Mouse (Mus musculus) midbrain, embryonic 12.5 days (tissue): ENCODE data around the gene Cops4. TPM values are rescaled to one million over a fixed set of nuclear protein-coding genes. Genes with fewer than 3 reads are reported as not detected.

Experiments used
- ATAC-seq: fragments of 200-750 bp; cut with Nextera tagmentation; 2 replicates; pipeline ENCODE4 v1.8.0; 2017; ENCODE audit warnings: low read depth, moderate TSS enrichment, moderate library complexity; ENCODE audit not compliant: low FRiP score
- H3K27ac ChIP-seq: fragments of 300-500 bp; sonication (generic); replicated peaks from 2 replicates; pipeline ENCODE4 v1.5.1; 2016; ENCODE audit warnings: mild to moderate bottlenecking
- H3K27me3 ChIP-seq: fragments of 300-500 bp; sonication (generic); 2 replicates; pipeline ENCODE4 v1.6.1; 2016; ENCODE audit warnings: mild to moderate bottlenecking
- H3K36me3 ChIP-seq: fragments of 300-500 bp; sonication (generic); 2 replicates; pipeline ENCODE4 v1.6.1; 2016
- H3K4me1 ChIP-seq: fragments of 300-500 bp; sonication (generic); 2 replicates; pipeline ENCODE4 v1.6.1; 2016
- H3K4me2 ChIP-seq: fragments of 300-500 bp; sonication (generic); replicated peaks from 2 replicates; pipeline ENCODE4 v1.6.1; 2016; ENCODE audit warnings: mild to moderate bottlenecking, moderate library complexity
- H3K4me3 ChIP-seq: fragments of 300-500 bp; sonication (generic); 2 replicates; pipeline ENCODE4 v1.5.1; 2016; ENCODE audit warnings: mild to moderate bottlenecking
- H3K9ac ChIP-seq: fragments of 300-500 bp; sonication (generic); replicated peaks from 2 replicates; pipeline ENCODE4 v1.6.1; 2016; ENCODE audit warnings: mild to moderate bottlenecking, moderate library complexity
- H3K9me3 ChIP-seq: fragments of 300-500 bp; sonication (generic); 2 replicates; pipeline ENCODE4 v1.6.1; 2016; ENCODE audit warnings: mild to moderate bottlenecking
- WGBS: fragments of 180-500 bp; shearing (Covaris S2); methylation state at CpG from one replicate; pipeline ENCODE4 v1.1.7; 2016; 5-methylcytosine and 5-hydroxymethylcytosine counted together
- polyA plus RNA-seq: library from polyadenylated mRNA; unstranded; fragments of >200 nt; fragmentation: Nextera tagmentation; extraction: Ambion mirVana; gene quantifications from 2 replicates; pipeline ENCODE4 v1.2.1, GENCODE M21; 2016

Gene Cops4
- polyA plus RNA-seq, 1 experiment from 2014 or later = 203 TPM

DNA sequence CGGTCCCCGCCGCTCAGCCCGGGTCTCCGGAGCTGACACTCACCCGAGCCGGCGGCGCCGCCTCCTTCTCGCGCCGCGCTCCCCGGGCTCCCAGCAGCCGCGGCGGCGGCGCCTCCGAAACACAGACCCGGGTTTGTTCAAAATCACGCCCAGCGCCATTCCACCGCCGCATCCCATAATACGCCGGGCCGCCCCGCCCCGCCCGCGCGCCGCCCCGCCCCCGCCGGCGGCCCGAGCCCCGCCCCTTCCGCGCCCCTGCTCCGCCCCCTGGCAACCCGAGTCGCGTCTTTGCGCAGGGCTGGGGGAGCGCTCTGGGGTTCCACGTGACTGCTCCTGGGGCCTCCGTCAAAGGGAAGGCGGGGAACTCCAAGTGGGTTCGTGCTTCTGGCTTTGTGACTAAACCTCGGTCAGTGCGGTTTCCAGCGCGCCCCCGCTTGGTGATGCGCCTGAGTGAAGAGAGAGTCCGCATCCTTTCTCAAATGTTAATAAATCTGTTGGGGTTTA is 17.6 kb upstream of the Cops4 start, which contains the start of gene Lin54:
Gene Lin54, minus strand, starts transcription at position 182 of the 504 bp plus-strand sequence.
- Histone ChIP-seq H3K4me3 (peak within 1 kb of the TSS; percentile 73), H3K4me2 (peak within 1 kb of the TSS; percentile 92), H3K36me3 (no peaks in the 10 kb centered on the region), H3K9me3 (no peaks in the 10 kb centered on the region), H3K27me3 (no peaks in the 10 kb centered on the region), H3K27ac (peak within 1 kb of the TSS; percentile 76), H3K4me1 (peaks cover 17% of the 10 kb centered on the region), H3K9ac (peak within 1 kb of the TSS; percentile 63)
- ATAC-seq = peak; percentile 95
- WGBS = under 1% methylated on average over 58 of the region's 60 CpGs

DNA sequence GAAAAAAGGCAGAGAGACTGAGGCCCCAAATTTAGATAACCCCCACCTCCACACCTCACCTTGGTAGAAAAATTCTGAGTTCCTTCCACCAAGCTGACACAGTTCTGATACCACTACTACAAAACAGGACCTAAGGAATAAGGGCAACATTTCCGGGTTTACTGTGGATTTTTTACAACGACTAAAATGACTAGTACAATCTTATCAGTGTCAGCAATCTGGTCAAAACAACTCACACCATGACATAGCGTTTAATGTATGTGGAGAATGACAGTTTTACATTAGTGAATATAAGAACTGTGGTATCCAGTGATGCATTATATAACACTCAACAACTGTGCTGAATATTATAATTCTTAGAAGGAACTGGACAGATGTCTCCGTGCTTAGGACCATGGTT is 16.8 kb upstream of the Cops4 start:
- Histone ChIP-seq H3K9ac (no peak overlapping the region; the same call in 1 of the 2 replicates), H3K27ac (peak overlapping the region; percentile 63; the same call in 1 of the 2 replicates), H3K4me3 (peak overlapping the region; percentile 73; the same call in 1 of the 2 replicates), H3K4me2 (peak overlapping the region; percentile 92), H3K27me3 (no peaks in the 10 kb centered on the region), H3K36me3 (no peaks in the 10 kb centered on the region), H3K9me3 (no peaks in the 10 kb centered on the region), H3K4me1 (peaks cover 17% of the 10 kb centered on the region)
- ATAC-seq = no peak
- WGBS = 87% methylated on average over 4 of the region's 4 CpGs

DNA sequence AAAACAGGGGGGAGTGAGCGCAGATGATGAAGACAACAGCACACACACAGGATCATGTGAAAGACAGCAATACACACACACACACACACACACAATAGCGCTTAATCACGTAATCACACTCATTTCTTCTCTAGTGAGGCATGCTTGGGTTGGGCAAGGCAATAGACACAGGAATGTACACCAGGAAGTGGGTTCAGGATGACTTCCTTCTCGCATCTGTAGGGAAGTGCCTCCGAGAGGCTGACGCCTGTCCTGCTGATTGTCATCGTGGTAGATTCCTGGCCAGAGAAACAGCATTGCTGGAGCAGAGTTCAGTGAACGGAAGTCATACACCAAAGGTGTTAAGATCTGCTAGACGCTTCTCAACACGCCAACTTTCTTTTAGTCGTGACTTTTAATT is 8.9 kb upstream of the Cops4 start:
- no peaks in the 10 kb centered on the region for H3K36me3 ChIP-seq
- no peak for ATAC-seq
- WGBS = 80% methylated on average over 11 of the region's 11 CpGs

DNA sequence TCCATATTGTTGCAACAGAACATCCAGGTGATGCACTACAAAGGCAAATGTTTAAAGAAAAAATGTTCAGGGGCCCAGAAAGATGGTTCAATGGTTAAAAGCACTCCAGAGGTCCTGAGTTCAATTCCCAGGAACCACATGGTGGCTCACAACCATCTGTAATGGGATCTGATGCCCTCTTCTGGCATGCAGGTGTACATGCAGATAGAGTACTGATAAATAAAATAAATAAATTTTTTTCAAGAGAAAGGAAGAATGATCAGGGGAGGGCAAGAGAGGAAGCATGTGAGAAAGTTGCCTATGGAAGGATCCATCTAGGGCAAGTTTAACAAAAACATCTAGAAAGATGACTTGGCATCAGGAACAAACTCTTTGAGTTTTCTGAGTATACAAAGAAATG is 5.5 kb upstream of the Cops4 start:
- no peak overlapping the region for H3K9ac ChIP-seq
- no peaks in the 10 kb centered on the region for H3K36me3 ChIP-seq
- 0 out of 2 replicates have a peak, but pooled peaks cover 6% of the 10 kb centered on the region for H3K27me3 ChIP-seq
- H3K4me1 ChIP-seq = peaks cover 3% of the 10 kb centered on the region
- H3K9me3 ChIP-seq = no peaks in the 10 kb centered on the region
- no peak overlapping the region for H3K27ac ChIP-seq
- no peak overlapping the region for H3K4me2 ChIP-seq
- no peak overlapping the region for H3K4me3 ChIP-seq
- no peak for ATAC-seq

More for the DNA sequence above, 8.9 kb upstream of the Cops4 start:
- no peak overlapping the region for H3K4me3 ChIP-seq
- no peaks in the 10 kb centered on the region for H3K4me1 ChIP-seq
- H3K27me3 ChIP-seq = 0 out of 2 replicates have a peak, but pooled peaks cover 6% of the 10 kb centered on the region
- H3K27ac ChIP-seq = no peak overlapping the region
- H3K9me3 ChIP-seq = no peaks in the 10 kb centered on the region
- H3K4me2 ChIP-seq = no peak overlapping the region
- no peak overlapping the region for H3K9ac ChIP-seq

DNA sequence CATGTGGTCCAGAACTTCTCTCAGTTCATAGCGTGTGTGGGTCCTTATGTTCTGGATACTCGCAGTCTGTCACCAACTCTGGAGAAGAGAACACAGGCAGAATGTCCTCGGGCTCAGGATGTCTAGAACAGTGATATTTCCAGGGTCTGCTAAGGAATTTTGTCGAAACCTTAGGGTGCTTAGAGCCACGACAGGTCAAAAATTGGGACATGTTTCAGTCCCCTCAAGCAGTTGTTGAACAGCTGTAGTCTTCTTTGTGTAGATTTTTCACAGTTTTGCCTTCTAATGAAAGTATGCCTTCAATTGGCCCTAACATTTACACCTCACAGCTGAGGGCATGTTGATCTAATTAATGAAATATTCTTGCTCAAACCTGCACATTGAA is 910 bp downstream of the Cops4 start:
- H3K27me3 ChIP-seq = 0 out of 2 replicates have a peak, but pooled peaks cover 3% of the 10 kb centered on the region
- no peak for ATAC-seq
- H3K36me3 ChIP-seq = peaks cover 6% of the 10 kb centered on the region; the same call in 1 of the 2 replicates
- H3K9me3 ChIP-seq = no peaks in the 10 kb centered on the region
- H3K4me1 ChIP-seq = peaks cover 18% of the 10 kb centered on the region
- peak overlapping the region; percentile 87 for H3K9ac ChIP-seq
- peak overlapping the region; percentile 74; the same call in 1 of the 2 replicates for H3K27ac ChIP-seq
- WGBS = 10% methylated on average over 5 of the region's 5 CpGs
- peak overlapping the region; percentile 87 for H3K4me3 ChIP-seq
- peak overlapping the region; percentile 84 for H3K4me2 ChIP-seq

DNA sequence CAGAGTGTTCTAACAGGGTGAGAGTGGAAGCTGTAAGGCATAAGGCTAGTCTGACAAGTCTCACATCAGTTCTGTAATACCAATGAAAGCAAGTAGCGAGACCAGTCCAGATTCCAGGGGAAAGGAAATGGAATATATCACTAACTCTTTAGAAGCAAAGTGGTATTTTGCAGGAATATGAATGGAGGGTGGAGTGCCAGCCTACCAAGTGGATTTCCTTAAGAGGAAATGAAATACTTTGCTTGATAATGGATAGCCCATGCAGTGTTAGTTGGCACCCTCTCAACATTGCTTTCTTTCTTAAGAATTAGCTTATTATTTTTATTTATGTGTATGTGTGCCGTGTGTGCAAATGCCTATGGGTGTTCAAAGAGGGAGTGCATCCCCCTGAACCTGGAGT is 2.1 kb downstream of the Cops4 start:
- WGBS = 91% methylated on average over 2 of the region's 2 CpGs
- H3K9me3 ChIP-seq = no peaks in the 10 kb centered on the region
- no peak overlapping the region for H3K27ac ChIP-seq
- ATAC-seq = no peak
- no peaks in the 10 kb centered on the region for H3K27me3 ChIP-seq
- peaks cover 18% of the 10 kb centered on the region for H3K4me1 ChIP-seq
- no peak overlapping the region for H3K4me2 ChIP-seq
- no peak overlapping the region for H3K4me3 ChIP-seq
- H3K36me3 ChIP-seq = peaks cover 8% of the 10 kb centered on the region; the same call in 1 of the 2 replicates
- H3K9ac ChIP-seq = no peak overlapping the region

DNA sequence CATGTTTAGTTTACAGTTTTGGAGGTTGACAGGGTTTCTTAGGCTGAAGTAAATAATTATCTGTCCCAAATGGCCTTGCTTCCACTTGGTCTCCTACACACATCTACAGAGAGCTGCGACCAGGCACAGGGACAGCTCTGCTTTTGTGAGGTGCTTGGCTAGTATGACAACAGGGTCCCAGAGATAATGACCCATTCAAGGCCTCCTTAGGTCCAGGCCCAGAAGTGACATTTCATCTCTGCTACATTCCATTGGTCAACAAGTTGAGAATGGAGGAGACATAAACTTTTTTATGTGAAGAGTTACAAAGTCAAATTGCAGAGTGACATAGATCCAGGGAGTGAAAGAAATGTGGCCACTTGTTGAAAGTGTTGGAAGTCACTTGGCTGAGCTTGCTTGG is 5.2 kb downstream of the Cops4 start:
- Histone ChIP-seq H3K27ac (no peak overlapping the region), H3K9ac (no peak overlapping the region), H3K4me2 (no peak overlapping the region), H3K9me3 (no peaks in the 10 kb centered on the region), H3K27me3 (no peaks in the 10 kb centered on the region), H3K4me3 (no peak overlapping the region), H3K36me3 (peaks cover 16% of the 10 kb centered on the region; the same call in 1 of the 2 replicates), H3K4me1 (peaks cover 15% of the 10 kb centered on the region)
- no peak for ATAC-seq
- 94% methylated on average over 1 of the region's 1 CpGs for WGBS

DNA sequence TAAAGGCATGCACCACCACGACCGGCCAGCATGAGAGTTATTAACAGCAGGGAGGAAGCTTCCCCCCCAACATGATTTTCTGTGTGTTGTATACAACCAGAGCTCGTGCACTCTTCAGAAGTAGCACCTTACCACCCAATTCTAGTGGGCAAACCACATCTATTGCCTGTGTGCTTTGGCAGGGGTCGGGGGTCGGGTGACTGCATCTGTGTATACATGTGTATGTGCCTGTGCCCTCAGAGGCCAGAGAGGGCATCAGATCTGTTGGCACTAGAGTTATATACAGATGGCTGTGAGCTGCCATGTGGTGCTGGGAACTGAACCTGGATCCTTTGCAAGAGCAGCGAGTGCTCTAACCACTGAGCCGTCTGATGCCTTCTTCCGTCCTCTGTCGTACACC is 6.8 kb downstream of the Cops4 start:
- H3K27ac ChIP-seq = no peak overlapping the region
- no peaks in the 10 kb centered on the region for H3K9me3 ChIP-seq
- WGBS = 95% methylated on average over 9 of the region's 9 CpGs
- peaks cover 29% of the 10 kb centered on the region for H3K36me3 ChIP-seq
- H3K4me2 ChIP-seq = no peak overlapping the region
- peaks cover 6% of the 10 kb centered on the region for H3K4me1 ChIP-seq
- ATAC-seq = no peak
- no peaks in the 10 kb centered on the region for H3K27me3 ChIP-seq
- no peak overlapping the region for H3K4me3 ChIP-seq
- no peak overlapping the region for H3K9ac ChIP-seq

DNA sequence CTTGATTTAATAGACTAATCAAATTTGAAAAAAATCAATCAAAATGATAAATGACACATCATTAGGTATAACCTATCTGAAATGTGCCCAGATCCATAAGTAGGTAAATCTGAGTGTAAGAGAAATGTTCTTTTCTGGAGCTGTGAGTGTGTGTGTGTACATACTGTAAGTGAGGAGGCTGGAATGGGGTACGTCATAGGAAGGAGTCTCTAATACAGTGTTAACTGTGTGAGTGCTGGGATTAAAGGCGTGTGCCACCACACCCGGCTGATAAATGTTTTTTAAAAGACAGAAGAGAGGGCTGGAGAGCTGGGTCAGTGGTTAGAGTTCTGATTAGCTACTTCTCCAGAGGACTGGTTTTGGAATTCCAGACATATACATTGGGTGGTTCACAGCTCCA is 7.5 kb downstream of the Cops4 start:
- H3K9me3 ChIP-seq = no peaks in the 10 kb centered on the region
- no peak for ATAC-seq
- H3K9ac ChIP-seq = no peak overlapping the region
- peaks cover 36% of the 10 kb centered on the region for H3K36me3 ChIP-seq
- WGBS = 96% methylated on average over 3 of the region's 3 CpGs
- no peak overlapping the region for H3K4me3 ChIP-seq
- no peak overlapping the region for H3K27ac ChIP-seq
- no peaks in the 10 kb centered on the region for H3K27me3 ChIP-seq
- no peak overlapping the region for H3K4me2 ChIP-seq
- no peaks in the 10 kb centered on the region for H3K4me1 ChIP-seq

DNA sequence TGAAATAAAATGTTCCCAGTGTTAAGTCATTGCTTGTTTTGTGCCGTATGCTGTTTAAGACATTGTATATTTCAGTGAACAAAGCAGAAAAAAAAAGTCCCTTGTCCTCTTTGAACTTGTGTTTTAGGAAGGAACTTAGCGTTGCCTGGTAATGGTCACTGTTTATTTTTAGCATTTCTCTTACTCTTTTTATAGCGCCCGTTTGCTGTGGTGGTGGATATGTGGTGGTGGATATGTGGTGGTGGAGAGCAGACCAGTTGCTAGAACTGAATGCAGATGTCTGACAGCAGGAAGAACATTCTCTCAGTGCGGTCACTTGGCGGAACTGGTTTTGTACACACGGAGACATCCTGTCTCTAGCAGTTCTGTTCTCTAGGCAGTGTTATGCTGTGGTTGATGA is 8.1 kb downstream of the Cops4 start:
- H3K9me3 ChIP-seq = no peaks in the 10 kb centered on the region
- WGBS = 94% methylated on average over 7 of the region's 7 CpGs
- no peak overlapping the region for H3K27ac ChIP-seq
- no peak overlapping the region for H3K9ac ChIP-seq
- peaks cover 41% of the 10 kb centered on the region for H3K36me3 ChIP-seq
- no peak for ATAC-seq
- no peak overlapping the region for H3K4me2 ChIP-seq
- no peaks in the 10 kb centered on the region for H3K27me3 ChIP-seq
- H3K4me3 ChIP-seq = no peak overlapping the region
- no peaks in the 10 kb centered on the region for H3K4me1 ChIP-seq

DNA sequence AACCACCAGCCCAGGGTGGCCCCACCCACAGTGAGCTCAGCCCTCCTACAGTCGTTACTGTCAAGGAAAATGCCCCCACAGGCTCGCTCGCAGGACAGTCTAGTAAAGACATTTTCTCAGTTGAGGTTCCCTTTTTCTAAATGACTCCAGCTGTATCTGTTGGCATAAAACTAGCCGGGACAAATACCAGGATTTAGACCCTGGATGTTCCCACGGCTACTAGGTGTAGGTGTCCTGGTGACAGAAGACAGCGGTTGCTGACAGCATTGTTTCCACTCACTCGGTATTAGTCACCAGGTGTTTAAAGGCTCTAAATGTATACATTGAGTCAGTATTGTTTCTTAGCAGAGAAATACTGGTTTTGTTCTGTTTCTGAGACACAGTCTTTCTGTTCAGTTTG is 17.7 kb downstream of the Cops4 start:
- H3K9me3 ChIP-seq = no peaks in the 10 kb centered on the region
- H3K4me3 ChIP-seq = no peak overlapping the region
- H3K27me3 ChIP-seq = no peaks in the 10 kb centered on the region
- WGBS = 83% methylated on average over 7 of the region's 7 CpGs
- H3K36me3 ChIP-seq = peaks cover 67% of the 10 kb centered on the region
- no peaks in the 10 kb centered on the region for H3K4me1 ChIP-seq
- no peak for ATAC-seq
- no peak overlapping the region for H3K27ac ChIP-seq
- no peak overlapping the region for H3K9ac ChIP-seq
- no peak overlapping the region for H3K4me2 ChIP-seq

DNA sequence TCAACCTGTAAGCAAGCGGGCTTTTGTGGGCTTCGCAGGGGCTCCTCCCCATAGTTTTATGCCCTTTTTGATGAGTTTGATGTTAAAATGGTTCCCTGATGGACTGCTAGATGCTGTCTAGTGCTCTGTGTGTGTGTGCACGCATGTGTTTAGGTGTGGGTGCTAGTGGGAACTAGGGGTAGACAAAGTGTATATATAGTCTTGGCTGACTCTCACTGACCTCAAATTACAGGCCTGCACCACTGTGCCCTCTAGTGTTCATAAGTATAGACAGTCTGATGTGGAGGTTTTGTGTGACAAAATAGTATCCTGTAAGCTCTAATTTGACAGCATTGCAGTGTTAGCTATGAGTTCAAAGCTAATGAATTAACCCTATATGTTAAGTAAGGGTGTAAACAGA is 18.5 kb downstream of the Cops4 start:
- no peaks in the 10 kb centered on the region for H3K27me3 ChIP-seq
- 91% methylated on average over 3 of the region's 3 CpGs for WGBS
- no peak for ATAC-seq
- no peak overlapping the region for H3K27ac ChIP-seq
- no peak overlapping the region for H3K9ac ChIP-seq
- no peaks in the 10 kb centered on the region for H3K9me3 ChIP-seq
- no peaks in the 10 kb centered on the region for H3K4me1 ChIP-seq
- H3K36me3 ChIP-seq = peaks cover 65% of the 10 kb centered on the region
- no peak overlapping the region for H3K4me3 ChIP-seq
- no peak overlapping the region for H3K4me2 ChIP-seq
